22 mouse cellular contexts compared by ENCODE assay signal in genomic region chr7:130940733-130941132, GRCm38 (mm10). TPM values are rescaled to one million over a fixed set of nuclear protein-coding genes. Genes with fewer than 3 reads are reported as not detected.
A peak's percentile ranks its signal among the peaks of the same experiment; 100 is the strongest.
DNase-seq lines count a peak whose midpoint lies in the region; ATAC-seq and TF ChIP-seq lines count a peak whose summit lies in the region.
"Had no signal": no experiment of that assay in that cellular context is flagged by ENCODE, and none has a peak within 500 bp of the region (broad histone marks: within the 10 kb centered on the region; RNA-seq: fewer than 3 reads in every experiment).

No protein-coding gene starts in this region.

- no peaks in the 10 kb centered on the region for H3K9me3 ChIP-seq in stomach, embryonic 16.5 days (replicated peaks; ENCODE audit: control insufficient read depth, low read length)
- H3K9me3 ChIP-seq: embryonic facial prominence, embryonic 12.5 days; forebrain, embryonic 15.5 days; heart, embryonic 15.5 days; lung, embryonic 15.5 days; midbrain, embryonic 13.5 days had no signal

- H3K4me2 ChIP-seq in stomach, embryonic 16.5 days (ENCODE audit: low read depth, low read length), result 0 out of 2 replicates have a peak overlapping the region, but pooled peaks have one; percentile 5
- H3K4me2 ChIP-seq: embryonic facial prominence, embryonic 12.5 days; forebrain, embryonic 15.5 days; heart, embryonic 15.5 days; lung, embryonic 15.5 days; midbrain, embryonic 13.5 days had no signal

- WGBS in stomach, embryonic 16.5 days, result 54% methylated on average over 8 of the region's 8 CpGs

- no peak for TF ChIP-seq CTCF in gastrocnemius, adult 2 months (IDR thresholded peaks at IDR 0.05)
- TF ChIP-seq CTCF in layer of hippocampus, adult 2 months (conservative IDR thresholded peaks at IDR 0.05), result no peak

- intact Hi-C loops in gastrocnemius, adult 2 months (cut with DNase I), result no loop called here

- H3K36me3 ChIP-seq in stomach, embryonic 16.5 days (ENCODE audit: control insufficient read depth, insufficient read depth, low read length), result no peaks in the 10 kb centered on the region
- H3K36me3 ChIP-seq: embryonic facial prominence, embryonic 12.5 days; forebrain, embryonic 15.5 days; G1E; heart, embryonic 15.5 days; lung, embryonic 15.5 days; midbrain, embryonic 13.5 days had no signal

- DNase-seq in cerebellum, adult 18-20 months, result peak; percentile 46
- peak; percentile 38 for DNase-seq in gastrocnemius, adult 2 months
- no peak for DNase-seq in gastrocnemius, postnatal 10 days
- DNase-seq in layer of hippocampus, adult 2 months (ENCODE audit: low spot score in 2 of 2), result no peak
- DNase-seq in layer of hippocampus, adult 18-20 months (ENCODE audit: low spot score in 2 of 2), result no peak
- DNase-seq: kidney, adult 11 months; thymus, postnatal 36 days had no signal

- peak overlapping the region; percentile 16; the same call in 1 of the 2 replicates for H3K9ac ChIP-seq in stomach, embryonic 16.5 days (ENCODE audit: low read length)
- H3K9ac ChIP-seq: embryonic facial prominence, embryonic 12.5 days; forebrain, embryonic 15.5 days; heart, embryonic 15.5 days; liver, embryonic 14.5 days; lung, embryonic 15.5 days; midbrain, embryonic 13.5 days had no signal

- peaks cover 18% of the 10 kb centered on the region for H3K4me1 ChIP-seq in stomach, embryonic 16.5 days (ENCODE audit: control insufficient read depth, insufficient read depth, low read length)

- peaks cover 32% of the 10 kb centered on the region for H3K27me3 ChIP-seq in stomach, embryonic 16.5 days (ENCODE audit: control insufficient read depth, insufficient read depth, low read length)

- no peak overlapping the region for H3K4me3 ChIP-seq in gastrocnemius, adult 2 months
- peak overlapping the region; percentile 70 for H3K4me3 ChIP-seq in layer of hippocampus, adult 2 months
- H3K4me3 ChIP-seq in stomach, embryonic 16.5 days (replicated peaks; ENCODE audit: low read length), result no peak overlapping the region
- H3K4me3 ChIP-seq: embryonic facial prominence, embryonic 12.5 days; erythroblast, embryonic 14.5 days; forebrain, embryonic 15.5 days; heart, embryonic 15.5 days; lung, embryonic 15.5 days; midbrain, embryonic 13.5 days; myocyte had no signal

- peak overlapping the region; percentile 63 for H3K27ac ChIP-seq in gastrocnemius, adult 2 months
- H3K27ac ChIP-seq in layer of hippocampus, adult 2 months, result peak overlapping the region; percentile 91; the same call in 1 of the 2 replicates
- H3K27ac ChIP-seq in stomach, embryonic 16.5 days (ENCODE audit: low read length), result no peak overlapping the region; the same call in 1 of the 2 replicates
- H3K27ac ChIP-seq: embryonic facial prominence, embryonic 12.5 days; forebrain, embryonic 15.5 days; heart, embryonic 15.5 days; kidney, postnatal 0 days; liver, embryonic 14.5 days; lung, embryonic 15.5 days; midbrain, embryonic 13.5 days had no signal

- ATAC-seq in cerebellum, adult (ENCODE audit: insufficient number of reproducible peaks, low FRiP score, low TSS enrichment), result no peak
- no peak for ATAC-seq in stomach, embryonic 16.5 days (ENCODE audit: insufficient read depth, low FRiP score)
- ATAC-seq: activated CD4-positive, CD25-positive, alpha-beta regulatory T cell, adult 4 months; forebrain, embryonic 15.5 days; midbrain, embryonic 13.5 days had no signal

RNA-seq across cellular contexts. Expression of gene Htra1, which starts 4.8 kb away (rescaled TPM):
- 10 to 100 TPM; 23.9 to 32.6 TPM for total RNA-seq in gastrocnemius, adult 2 months (2021)
- 100 to 1,000 TPM in 1 of 2 experiments, 10 to 100 TPM in 1; 93.5 to 103 TPM for total RNA-seq in gastrocnemius, postnatal 10 days (2021)
- 100 to 1,000 TPM; 239 to 255 TPM for total RNA-seq in layer of hippocampus, adult 2 months (2021)
- total RNA-seq in layer of hippocampus, adult 18-20 months (2021), result 100 to 1,000 TPM; 257 to 274 TPM
- 30.3 and 32.2 TPM in 2 replicates for polyA plus RNA-seq in stomach, embryonic 16.5 days (2015; fragmentation: Nextera tagmentation; extraction: Ambion mirVana)
- total RNA-seq: G1E; hematopoietic stem cell, adult 5-6 weeks; megakaryocyte, adult 5-6 weeks had no signal
- polyA plus RNA-seq: erythroblast, embryonic 14.5 days; G1E had no signal

Comparison
In these comparisons a context has a peak if more than half of its experiments do, and no peak if none do; other contexts are left out.
1. DNase-seq: peak in cerebellum, adult 18-20 months (2 of 2) and gastrocnemius, adult 2 months (single experiment); none in gastrocnemius, postnatal 10 days (single experiment), layer of hippocampus, adult 2 months (0 of 2) and layer of hippocampus, adult 18-20 months (0 of 2).